Mouse (Mus musculus) pancreas, adult 10 weeks (tissue): ENCODE results near the gene Sult2a6. TPM values are rescaled to one million over a fixed set of nuclear protein-coding genes. Genes with fewer than 3 reads are reported as not detected.

Source experiments
- polyA plus RNA-seq: library from polyadenylated mRNA; stranded (reverse); fragments of 350-450 nt; fragmentation: Illumina TruSeq; extraction: RNeasy Lipid Tissue Mini Kit (QIAGEN cat#74804); gene quantifications from one replicate; pipeline ENCODE4 v1.2.3, GENCODE M21; 2015; ENCODE audit warnings: low read depth, low replicate concordance; ENCODE audit not compliant: insufficient read depth

Sult2a6 gene
- polyA plus RNA-seq, result not detected

GRCm38 (mm10) chr7:14254770-14255169, at the start of gene Sult2a6:
Sult2a6 (minus strand) TSS chr7:14254870.

Other genes with a start within 250 kb of the Sult2a6 start
- gene Sult2a3, start 131.8 kb downstream of the Sult2a6 start, polyA plus RNA-seq, result not detected
- gene Obox8, start 78.7 kb upstream of the Sult2a6 start, polyA plus RNA-seq, result not detected
- gene Sult2a8, start 191.9 kb upstream of the Sult2a6 start, polyA plus RNA-seq, result not detected
- not detected for gene Sult2a7, start 239.4 kb upstream of the Sult2a6 start, polyA plus RNA-seq